Mouse (Mus musculus): ENCODE data around the gene Tex26.

The Tex26 gene

GRCm38 (mm10) chr5:149488360-149489021, 49.0 kb downstream of the Tex26 start:
- DNase-seq (ENCODE audit: low read depth, low spot score) = peak; percentile 13

- no peak for DNase-seq (ENCODE audit: low read depth, low spot score)
These were observed 49.7 kb downstream of the Tex26 start for GRCm38 (mm10) chr5:149489136-149489535.

GRCm38 (mm10) chr5:149490275-149490674, 50.8 kb downstream of the Tex26 start:
- DNase-seq (ENCODE audit: low read depth, low spot score) = no peak

- no peak for DNase-seq (ENCODE audit: low read depth, low spot score)
These were observed 56.2 kb downstream of the Tex26 start for GRCm38 (mm10) chr5:149495655-149496054.

- DNase-seq (ENCODE audit: low read depth, low spot score) = no peak
These were observed 57.1 kb downstream of the Tex26 start for GRCm38 (mm10) chr5:149496401-149497066.

- no peak for DNase-seq (ENCODE audit: low read depth, low spot score)
These were observed 60.5 kb downstream of the Tex26 start for GRCm38 (mm10) chr5:149499936-149500335.

- DNase-seq (ENCODE audit: low read depth, low spot score) = no peak
These were observed 64.1 kb downstream of the Tex26 start for GRCm38 (mm10) chr5:149503423-149504175.

GRCm38 (mm10) chr5:149504985-149505384, 65.5 kb downstream of the Tex26 start:
- no peak for DNase-seq (ENCODE audit: low read depth, low spot score)

GRCm38 (mm10) chr5:149506033-149506432, 66.6 kb downstream of the Tex26 start:
- DNase-seq (ENCODE audit: low read depth, low spot score) = no peak

GRCm38 (mm10) chr5:149508094-149509029, 68.9 kb downstream of the Tex26 start:
- peak; percentile 52 for DNase-seq (ENCODE audit: low read depth, low spot score)

- no peak for DNase-seq (ENCODE audit: low read depth, low spot score)
These were observed 70.9 kb downstream of the Tex26 start for GRCm38 (mm10) chr5:149510323-149510722.

GRCm38 (mm10) chr5:149512695-149513094, 73.2 kb downstream of the Tex26 start:
- DNase-seq (ENCODE audit: low read depth, low spot score) = no peak

GRCm38 (mm10) chr5:149513438-149514086, 74.1 kb downstream of the Tex26 start:
- no peak for DNase-seq (ENCODE audit: low read depth, low spot score)

GRCm38 (mm10) chr5:149514087-149514671, 74.7 kb downstream of the Tex26 start:
- no peak for DNase-seq (ENCODE audit: low read depth, low spot score)

- DNase-seq (ENCODE audit: low read depth, low spot score) = no peak
These were observed 75.4 kb downstream of the Tex26 start for GRCm38 (mm10) chr5:149514890-149515289.

- no peak for DNase-seq (ENCODE audit: low read depth, low spot score)
These were observed 77.7 kb downstream of the Tex26 start for GRCm38 (mm10) chr5:149517116-149517515.
